Mouse (Mus musculus) bone marrow macrophage, adult 2 months (primary cell): ENCODE results near the gene Zfand2b.

Source experiments
- CTCF ChIP-seq: IDR thresholded peaks from 2 replicates; pipeline ENCODE4 v1.5.1; 2012; ENCODE audit warnings: low read depth, mild to moderate bottlenecking, low read length, moderate library complexity
- POLR2A ChIP-seq: IDR thresholded peaks from 2 replicates; pipeline ENCODE4 v1.6.1; 2012; ENCODE audit warnings: mild to moderate bottlenecking, low read depth, low read length, borderline replicate concordance

DNA sequence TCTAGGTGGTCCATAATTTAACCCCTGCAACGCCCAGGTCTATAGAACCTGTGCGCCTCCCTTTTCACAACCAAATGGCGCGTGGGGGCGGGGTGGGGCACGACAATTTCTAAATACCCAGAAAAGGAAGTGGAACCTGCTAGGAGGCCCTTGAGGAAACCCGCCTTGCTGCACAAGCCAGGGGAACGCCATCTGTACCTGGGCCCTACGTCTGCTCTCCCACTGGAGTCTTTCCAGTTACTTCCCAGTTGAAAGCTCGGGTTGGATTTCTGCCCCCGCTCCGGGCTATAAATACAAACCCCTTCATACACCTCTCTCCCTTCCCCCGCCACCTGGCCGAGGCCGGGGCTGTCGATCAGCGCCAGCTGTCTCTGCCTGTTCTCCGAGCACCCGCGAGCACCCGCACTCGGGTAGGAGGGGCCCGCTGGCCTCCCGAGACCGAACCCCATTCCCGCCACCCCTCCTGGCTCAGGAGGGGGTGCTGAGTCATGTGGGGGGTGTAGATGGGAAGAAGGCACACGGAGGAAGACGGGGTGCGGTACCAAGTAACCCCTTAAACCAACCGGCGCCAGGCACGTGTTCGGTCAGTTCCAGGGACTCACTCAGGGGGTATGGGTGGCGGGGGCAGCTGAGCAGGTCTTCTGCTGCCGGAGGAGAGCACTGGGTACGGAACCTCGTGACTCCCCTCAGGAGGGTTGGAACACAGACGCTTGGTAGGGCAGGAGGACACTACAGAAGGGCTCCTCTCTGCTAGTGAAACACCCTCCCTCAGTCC lies 50.0 kb downstream of the Zfand2b start:
- TF ChIP-seq POLR2A (no peak), CTCF (no peak)
